Comparison of ENCODE assay signal across 33 mouse cellular contexts in the genomic region with DNA sequence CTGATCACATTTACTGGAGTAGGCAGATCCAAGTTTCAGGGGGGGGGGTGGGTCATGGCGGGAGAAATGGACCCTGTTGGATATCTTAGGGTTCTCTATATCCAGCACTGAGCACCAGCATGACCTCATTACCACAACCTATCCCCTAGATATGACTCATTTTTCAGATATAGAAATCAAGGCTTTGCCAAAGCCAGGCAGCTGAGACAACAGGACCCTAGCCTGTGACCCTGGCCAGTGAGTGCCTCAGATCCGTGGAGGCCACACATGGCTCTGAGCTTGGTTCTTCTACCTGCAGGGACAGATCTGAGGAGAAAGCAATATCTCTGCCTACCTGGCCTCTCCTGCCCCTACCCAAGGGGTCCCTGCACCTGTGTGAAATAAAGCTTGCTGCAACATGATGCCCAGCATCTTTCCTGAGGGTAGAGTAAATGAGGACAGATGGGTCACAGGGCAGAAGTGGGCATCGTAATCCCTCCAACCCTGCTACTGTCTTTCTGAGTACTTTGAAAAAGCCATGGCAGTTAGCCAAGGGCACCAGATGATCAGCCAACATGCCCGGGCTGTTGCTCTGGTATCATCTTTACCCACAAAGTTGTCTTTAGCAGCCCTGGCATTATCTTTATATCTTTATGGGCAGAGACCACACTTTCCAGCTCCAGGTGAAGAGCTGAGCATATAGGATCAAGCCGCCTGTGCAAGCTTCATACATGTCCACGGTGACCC. TPM values are rescaled to one million over a fixed set of nuclear protein-coding genes. Genes with fewer than 3 reads are reported as not detected.
DNase-seq lines count a peak whose midpoint lies in the region; ATAC-seq lines count a peak whose summit lies in the region.
"Had no signal": no experiment of that assay in that cellular context is flagged by ENCODE, and none has a peak within 500 bp of the region (broad histone marks: within the 10 kb centered on the region; RNA-seq: fewer than 3 reads in every experiment).

No protein-coding gene starts in this region.

- ATAC-seq in heart, embryonic 11.5 days (replicated peaks; ENCODE audit: insufficient number of reproducible peaks, low FRiP score, low TSS enrichment) = no peak
- ATAC-seq: forebrain, postnatal 0 days; hindbrain, embryonic 16.5 days; intestine, embryonic 16.5 days; liver, embryonic 12.5 days had no signal

- no peaks in the 10 kb centered on the region for H3K36me3 ChIP-seq in heart, embryonic 11.5 days (ENCODE audit: control insufficient read depth, insufficient read depth, low read length)
- H3K36me3 ChIP-seq: embryonic facial prominence, embryonic 12.5 days; G1E; heart, embryonic 15.5 days; limb, embryonic 13.5 days; liver, embryonic 12.5 days; neural tube, embryonic 12.5 days; stomach, embryonic 15.5 days had no signal

- H3K27me3 ChIP-seq in heart, embryonic 11.5 days (ENCODE audit: control insufficient read depth, insufficient read depth, low read length) = no peaks in the 10 kb centered on the region
- H3K27me3 ChIP-seq: CH12.LX; embryonic facial prominence, embryonic 12.5 days; limb, embryonic 13.5 days; liver, embryonic 12.5 days; neural tube, embryonic 12.5 days; stomach, embryonic 15.5 days had no signal

- 79% methylated on average over 6 of the region's 6 CpGs for WGBS in heart, embryonic 11.5 days (ENCODE audit: insufficient replicate concordance)

- no peak overlapping the region for H3K9ac ChIP-seq in heart, embryonic 11.5 days (ENCODE audit: low read depth, low read length)
- H3K9ac ChIP-seq: embryonic facial prominence, embryonic 12.5 days; forebrain, postnatal 0 days; heart, embryonic 15.5 days; limb, embryonic 13.5 days; liver, embryonic 12.5 days; neural tube, embryonic 12.5 days; stomach, embryonic 15.5 days had no signal

- no peaks in the 10 kb centered on the region for H3K9me3 ChIP-seq in heart, embryonic 11.5 days (replicated peaks; ENCODE audit: control insufficient read depth, low read length)
- H3K9me3 ChIP-seq: embryonic facial prominence, embryonic 12.5 days; G1E; heart, embryonic 15.5 days; limb, embryonic 13.5 days; liver, embryonic 12.5 days; neural tube, embryonic 12.5 days; stomach, embryonic 15.5 days had no signal

- H3K4me3 ChIP-seq in heart, embryonic 11.5 days (ENCODE audit: low read depth, low read length) = no peak overlapping the region
- H3K4me3 ChIP-seq: embryonic facial prominence, embryonic 12.5 days; heart, adult 2 months; heart, embryonic 15.5 days; limb, embryonic 13.5 days; liver, embryonic 12.5 days; neural tube, embryonic 12.5 days; stomach, embryonic 15.5 days had no signal

- H3K4me1 ChIP-seq in heart, embryonic 11.5 days (ENCODE audit: control insufficient read depth, insufficient read depth, low read length) = no peaks in the 10 kb centered on the region
- H3K4me1 ChIP-seq: embryonic facial prominence, embryonic 12.5 days; heart, embryonic 15.5 days; limb, embryonic 13.5 days; liver, embryonic 12.5 days; neural tube, embryonic 12.5 days; stomach, embryonic 15.5 days had no signal

- H3K27ac ChIP-seq in heart, embryonic 11.5 days (ENCODE audit: low read depth, low read length) = no peak overlapping the region
- H3K27ac ChIP-seq: embryonic facial prominence, embryonic 12.5 days; heart, adult 2 months; heart, embryonic 15.5 days; limb, embryonic 13.5 days; liver, embryonic 12.5 days; neural tube, embryonic 12.5 days; stomach, embryonic 15.5 days had no signal

- peak; percentile 29 to 73 for DNase-seq in adrenal gland, adult (ENCODE audit: inconsistent age in 2 of 2, low spot score in 1 of 2)
- DNase-seq in adrenal gland, adult 8-10 months = no peak
- DNase-seq in heart, adult 11 months = peak; percentile 78
- peak; percentile 25 for DNase-seq in 3134 (ENCODE audit: extremely low read depth, insufficient read length, low spot score)
- DNase-seq in adrenal gland, postnatal 25 days = peak; percentile 14
- no peak for DNase-seq in layer of hippocampus, adult 18-20 months (ENCODE audit: low spot score in 2 of 2)
- DNase-seq: cerebellum, adult 2 months; forebrain, postnatal 0 days; gastrocnemius, postnatal 25 days; heart, adult 2 months; heart, postnatal 4 days; kidney, postnatal 25 days; layer of hippocampus, postnatal 36 days; lung, adult 18-20 months; lung, postnatal 10 days; thymus, postnatal 25 days had no signal

- H3K4me2 ChIP-seq in heart, embryonic 11.5 days = no peak overlapping the region
- H3K4me2 ChIP-seq: embryonic facial prominence, embryonic 12.5 days; heart, embryonic 15.5 days; limb, embryonic 13.5 days; liver, embryonic 12.5 days; midbrain, embryonic 11.5 days; neural tube, embryonic 12.5 days; stomach, embryonic 15.5 days had no signal

RNA-seq across cellular contexts. Expression of a gene that starts 3.7 kb away (rescaled TPM):
- total RNA-seq in adrenal gland, adult 8-10 months (2022) = not detected
- polyA plus RNA-seq in heart, embryonic 11.5 days (2014; fragmentation: Nextera tagmentation; extraction: Ambion mirVana) = not detected in 2 replicates
- total RNA-seq in adrenal gland, postnatal 25 days (2021) = not detected in 2 replicates
- not detected for total RNA-seq in layer of hippocampus, adult 18-20 months (2021)
- total RNA-seq: CH12.LX; forebrain, postnatal 0 days; G1E; gastrocnemius, postnatal 25 days; heart, adult 2 months; heart, postnatal 4 days; layer of hippocampus, adult 8-10 months; layer of hippocampus, postnatal 36 days; left cerebral cortex, postnatal 14 days; megakaryocyte progenitor cell, adult 5-6 weeks had no signal
- polyA plus RNA-seq: cerebellum, adult 2 months; embryonic facial prominence, embryonic 12.5 days; forebrain, embryonic 11.5 days; forebrain, postnatal 0 days; G1E; heart, adult 2 months; heart, embryonic 15.5 days; hindbrain, embryonic 16.5 days; intestine, embryonic 16.5 days; kidney, embryonic 14.5 days; limb, embryonic 13.5 days; liver, embryonic 12.5 days; midbrain, embryonic 11.5 days; neural tube, embryonic 12.5 days; stomach, embryonic 15.5 days had no signal

RNA-seq across cellular contexts. Expression of a gene that starts 8.5 kb away (rescaled TPM):
- not detected for total RNA-seq in adrenal gland, adult 8-10 months (2022)
- polyA plus RNA-seq in heart, embryonic 11.5 days (2014; fragmentation: Nextera tagmentation; extraction: Ambion mirVana) = not detected in 2 replicates
- not detected in 2 replicates for total RNA-seq in adrenal gland, postnatal 25 days (2021)
- not detected for total RNA-seq in layer of hippocampus, adult 18-20 months (2021)
- total RNA-seq: CH12.LX; forebrain, postnatal 0 days; G1E; layer of hippocampus, adult 8-10 months; layer of hippocampus, postnatal 36 days; left cerebral cortex, postnatal 14 days; megakaryocyte progenitor cell, adult 5-6 weeks had no signal
- polyA plus RNA-seq: cerebellum, adult 2 months; forebrain, embryonic 11.5 days; forebrain, postnatal 0 days; G1E; heart, embryonic 15.5 days; hindbrain, embryonic 16.5 days; intestine, embryonic 16.5 days; kidney, embryonic 14.5 days; liver, embryonic 12.5 days; midbrain, embryonic 11.5 days; neural tube, embryonic 12.5 days; stomach, embryonic 15.5 days had no signal

RNA-seq across cellular contexts. Expression of a gene that starts 15.2 kb away (rescaled TPM):
- not detected for total RNA-seq in adrenal gland, adult 8-10 months (2022)
- not detected in 2 replicates for polyA plus RNA-seq in heart, embryonic 11.5 days (2014; fragmentation: Nextera tagmentation; extraction: Ambion mirVana)
- not detected in 2 replicates for total RNA-seq in adrenal gland, postnatal 25 days (2021)
- total RNA-seq in layer of hippocampus, adult 18-20 months (2021) = not detected
- total RNA-seq: CH12.LX; forebrain, postnatal 0 days; G1E; gastrocnemius, postnatal 25 days; heart, adult 2 months; heart, postnatal 4 days; layer of hippocampus, adult 8-10 months; layer of hippocampus, postnatal 36 days; left cerebral cortex, postnatal 14 days; megakaryocyte progenitor cell, adult 5-6 weeks had no signal
- polyA plus RNA-seq: cerebellum, adult 2 months; embryonic facial prominence, embryonic 12.5 days; forebrain, embryonic 11.5 days; forebrain, postnatal 0 days; G1E; heart, adult 2 months; heart, embryonic 15.5 days; hindbrain, embryonic 16.5 days; intestine, embryonic 16.5 days; kidney, embryonic 14.5 days; limb, embryonic 13.5 days; liver, embryonic 12.5 days; midbrain, embryonic 11.5 days; neural tube, embryonic 12.5 days; stomach, embryonic 15.5 days had no signal

RNA-seq across cellular contexts. Expression of a gene that starts 21.1 kb away (rescaled TPM):
- total RNA-seq in adrenal gland, adult 8-10 months (2022) = not detected
- not detected in 2 replicates for polyA plus RNA-seq in heart, embryonic 11.5 days (2014; fragmentation: Nextera tagmentation; extraction: Ambion mirVana)
- total RNA-seq in adrenal gland, postnatal 25 days (2021) = not detected in 2 replicates
- total RNA-seq in layer of hippocampus, adult 18-20 months (2021) = not detected
- total RNA-seq: CH12.LX; forebrain, postnatal 0 days; G1E; gastrocnemius, postnatal 25 days; heart, adult 2 months; heart, postnatal 4 days; layer of hippocampus, adult 8-10 months; layer of hippocampus, postnatal 36 days; left cerebral cortex, postnatal 14 days; megakaryocyte progenitor cell, adult 5-6 weeks had no signal
- polyA plus RNA-seq: cerebellum, adult 2 months; embryonic facial prominence, embryonic 12.5 days; forebrain, embryonic 11.5 days; forebrain, postnatal 0 days; G1E; heart, adult 2 months; heart, embryonic 15.5 days; hindbrain, embryonic 16.5 days; intestine, embryonic 16.5 days; kidney, embryonic 14.5 days; limb, embryonic 13.5 days; liver, embryonic 12.5 days; midbrain, embryonic 11.5 days; neural tube, embryonic 12.5 days; stomach, embryonic 15.5 days had no signal

RNA-seq across cellular contexts. Expression of a gene that starts 33.6 kb away (rescaled TPM):
- 1 to 10 TPM; 4.7 to 7.0 (median 5.5) TPM for total RNA-seq in adrenal gland, adult 8-10 months (2022)
- polyA plus RNA-seq in heart, embryonic 11.5 days (2014; fragmentation: Nextera tagmentation; extraction: Ambion mirVana) = 1.0 and 1.1 TPM in 2 replicates
- total RNA-seq in adrenal gland, postnatal 25 days (2021) = 2.6 and 2.7 TPM in 2 replicates
- total RNA-seq in layer of hippocampus, adult 18-20 months (2021) = 1 to 10 TPM in 1 of 2 experiments, under 1 TPM in 1; 0.56 to 1.1 TPM
- total RNA-seq: CH12.LX, G1E had no signal
- polyA plus RNA-seq: G1E had no signal

Comparison
In these comparisons a context has a peak if more than half of its experiments do, and no peak if none do; other contexts are left out.
1. DNase-seq: peak in adrenal gland, adult (2 of 2), heart, adult 11 months (single experiment), 3134 (single experiment) and adrenal gland, postnatal 25 days (single experiment); none in adrenal gland, adult 8-10 months (single experiment) and layer of hippocampus, adult 18-20 months (0 of 2).